Mouse (Mus musculus) stomach, postnatal 0 days (tissue): ENCODE measurements at regions not wholly inside any gene's neighbourhood (a gene's known extent, or its start where the extent isn't known, plus 50 kb on each side); places are given as distances from the start of the nearest gene placed in this dataset.

Experiments used
- CTCF ChIP-seq: IDR thresholded peaks from 2 replicates; pipeline ENCODE4 v1.5.1; 2016; ENCODE audit warnings: antibody characterized with exemption, low read depth, mild to moderate bottlenecking, moderate library complexity
- EP300 ChIP-seq: optimal IDR thresholded peaks from 2 replicates; pipeline ENCODE3; 2016; ENCODE audit warnings: antibody characterized with exemption

DNA sequence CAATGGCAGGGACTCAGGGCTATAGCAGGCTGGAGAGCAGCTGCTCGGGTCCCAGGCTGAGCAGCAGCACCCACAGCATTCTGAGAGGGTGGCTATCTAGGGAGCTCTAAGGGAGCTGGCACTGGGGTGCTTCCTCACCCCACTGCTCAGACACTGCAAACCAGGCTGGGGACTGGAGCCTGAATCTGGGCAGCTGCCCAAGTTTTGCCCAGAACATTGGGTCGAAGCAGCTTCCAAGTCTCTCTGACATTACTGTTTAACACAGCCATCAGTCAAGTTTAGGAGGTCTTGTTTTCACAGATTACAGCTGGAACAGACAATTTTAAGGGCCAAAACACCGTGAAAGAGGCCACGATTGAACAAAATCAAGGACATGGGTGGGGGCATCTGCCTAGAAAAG, 96.1 kb upstream of the Tcerg1l start:
- TF ChIP-seq CTCF: no peak
- TF ChIP-seq EP300: no peak
